Mouse (Mus musculus) sigmoid colon, adult 10 weeks (tissue): Measurements from ENCODE around the gene Ogdh. TPM values are rescaled to one million over a fixed set of nuclear protein-coding genes. Genes with fewer than 3 reads are reported as not detected.

Experiments
- polyA plus RNA-seq: library from polyadenylated mRNA; stranded (reverse); fragments of 350-450 nt; fragmentation: Illumina TruSeq; extraction: RNeasy Lipid Tissue Mini Kit (QIAGEN cat#74804); gene quantifications from one replicate; pipeline ENCODE4 v1.2.3, GENCODE M21; 2014; ENCODE audit warnings: low read depth, low replicate concordance

The Ogdh gene
- 80.8 TPM for polyA plus RNA-seq

GRCm38 (mm10) chr11:6291401-6292115 lies at the start of gene Ogdh:
Gene Ogdh (plus strand): TSS chr11:6291633.

GRCm38 (mm10) chr11:6267320-6268254 lies 23.8 kb upstream of the Ogdh start, which contains the start of gene Ddx56:
Gene Ddx56 (minus strand): TSS chr11:6267772.

GRCm38 (mm10) chr11:6274387-6275093 lies 16.9 kb upstream of the Ogdh start, which contains the start of gene Tmed4:
Gene Tmed4 (minus strand): TSS chr11:6274870.

GRCm38 (mm10) chr11:6388726-6389413 lies 97.4 kb downstream of the Ogdh start, which contains the start of gene Zmiz2:
Gene Zmiz2 (plus strand): TSS chr11:6389074.

Other genes with a start within 250 kb of the Ogdh start
- gene Camk2b, start 225.3 kb upstream of the Ogdh start, polyA plus RNA-seq = 2.1 TPM
- not detected for gene A730071L15Rik, start 91.6 kb upstream of the Ogdh start, polyA plus RNA-seq
- 17.1 TPM for gene Nudcd3, start 91.2 kb upstream of the Ogdh start, polyA plus RNA-seq
- gene Npc1l1, start 61.5 kb upstream of the Ogdh start, polyA plus RNA-seq = not detected
- 7.0 TPM for gene Ddx56, start 23.9 kb upstream of the Ogdh start, polyA plus RNA-seq
- gene Tmed4, start 16.8 kb upstream of the Ogdh start, polyA plus RNA-seq = 33.3 TPM
- 1.1 TPM for gene Zmiz2, start 97.4 kb downstream of the Ogdh start, polyA plus RNA-seq
- 849 TPM for gene Ppia, start 123.8 kb downstream of the Ogdh start, polyA plus RNA-seq
- 11.7 TPM for gene H2afv, start 152.8 kb downstream of the Ogdh start, polyA plus RNA-seq
- 233 TPM for gene Purb, start 184.3 kb downstream of the Ogdh start, polyA plus RNA-seq
- gene Myo1g, start 229.3 kb downstream of the Ogdh start, polyA plus RNA-seq = 1.1 TPM